Mouse (Mus musculus) right cerebral cortex, postnatal 4 days (tissue): ENCODE results near the gene Dnaaf3.

ENCODE experiments used
- DNase-seq: peaks from one replicate; pipeline ENCODE4 v3.0.0-alpha.2; 2022

The Dnaaf3 gene

GRCm38 (mm10) chr7:4497271-4497903 lies 34.9 kb downstream of the Dnaaf3 start:
- no peak for DNase-seq

DNA sequence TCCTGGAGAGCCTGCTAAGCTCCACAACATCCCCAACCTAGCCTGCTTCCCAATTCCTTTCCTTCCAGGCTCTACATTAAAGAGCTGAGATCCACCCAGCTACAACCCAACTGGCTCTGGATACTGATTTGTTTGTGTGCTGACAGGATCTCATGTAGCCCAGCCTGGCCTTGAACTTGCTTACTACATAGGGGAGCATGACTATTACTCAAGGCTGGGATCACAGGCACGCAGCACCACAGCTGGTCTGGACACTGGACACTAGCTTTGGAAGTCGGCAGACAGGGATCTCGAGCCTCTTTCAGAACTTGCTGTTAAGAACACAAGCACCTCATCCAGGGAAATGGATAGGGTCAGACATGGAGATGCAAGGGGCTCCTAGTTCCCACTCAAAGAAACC lies 35.8 kb downstream of the Dnaaf3 start:
- no peak for DNase-seq

- DNase-seq, result no peak
Observed at GRCm38 (mm10) chr7:4493991-4494390, 38.3 kb downstream of the Dnaaf3 start.

GRCm38 (mm10) chr7:4492284-4493224 lies 39.7 kb downstream of the Dnaaf3 start:
- DNase-seq, result no peak

DNA sequence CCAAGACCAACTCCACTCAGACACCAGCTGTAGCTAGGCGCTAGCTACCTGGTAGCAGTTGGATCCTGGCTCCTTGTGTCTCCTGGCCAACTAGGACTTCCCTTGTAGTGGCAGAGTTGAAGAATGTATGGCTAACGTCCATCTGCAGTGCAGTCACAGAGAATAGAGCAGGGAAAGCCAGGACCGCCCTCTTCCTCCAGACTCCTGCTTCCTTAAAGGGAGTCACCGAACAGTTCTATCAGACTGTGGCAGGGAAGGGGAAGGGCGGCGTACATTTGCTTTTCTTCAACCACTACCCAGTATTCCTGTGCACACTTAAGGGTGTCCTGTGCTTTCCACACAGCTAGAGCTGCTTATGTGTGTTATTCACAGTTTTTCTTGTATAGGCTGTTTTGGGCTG lies 40.9 kb downstream of the Dnaaf3 start:
- DNase-seq, result no peak

- no peak for DNase-seq
Observed at GRCm38 (mm10) chr7:4482281-4482680, 50.0 kb downstream of the Dnaaf3 start.

- DNase-seq, result peak; percentile 37
Observed at GRCm38 (mm10) chr7:4479674-4480073, 52.6 kb downstream of the Dnaaf3 start.

DNA sequence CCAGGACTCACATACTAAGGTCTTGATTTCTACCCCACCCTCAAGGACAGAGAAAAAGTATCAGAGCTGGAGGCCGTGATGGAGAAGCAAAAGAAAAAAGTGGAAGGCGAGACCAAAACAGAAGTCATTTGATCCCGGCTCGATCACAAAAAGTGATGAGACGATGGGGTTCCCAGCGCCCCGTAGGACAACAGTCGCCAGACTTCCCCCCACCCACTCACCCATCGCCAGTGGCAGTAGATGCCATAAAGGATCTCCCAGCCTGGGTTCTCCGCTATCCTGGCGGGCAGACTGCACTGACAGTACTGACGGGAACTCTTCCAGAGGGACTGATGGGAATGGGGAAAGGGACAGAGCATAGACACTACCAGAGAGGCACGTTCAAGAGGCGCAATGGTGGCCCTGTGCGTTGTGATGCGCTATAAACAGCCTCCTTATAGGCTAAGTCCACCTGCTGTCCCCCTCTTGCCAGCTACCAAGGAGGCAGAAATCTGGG lies 53.4 kb downstream of the Dnaaf3 start:
- DNase-seq, result no peak

DNA sequence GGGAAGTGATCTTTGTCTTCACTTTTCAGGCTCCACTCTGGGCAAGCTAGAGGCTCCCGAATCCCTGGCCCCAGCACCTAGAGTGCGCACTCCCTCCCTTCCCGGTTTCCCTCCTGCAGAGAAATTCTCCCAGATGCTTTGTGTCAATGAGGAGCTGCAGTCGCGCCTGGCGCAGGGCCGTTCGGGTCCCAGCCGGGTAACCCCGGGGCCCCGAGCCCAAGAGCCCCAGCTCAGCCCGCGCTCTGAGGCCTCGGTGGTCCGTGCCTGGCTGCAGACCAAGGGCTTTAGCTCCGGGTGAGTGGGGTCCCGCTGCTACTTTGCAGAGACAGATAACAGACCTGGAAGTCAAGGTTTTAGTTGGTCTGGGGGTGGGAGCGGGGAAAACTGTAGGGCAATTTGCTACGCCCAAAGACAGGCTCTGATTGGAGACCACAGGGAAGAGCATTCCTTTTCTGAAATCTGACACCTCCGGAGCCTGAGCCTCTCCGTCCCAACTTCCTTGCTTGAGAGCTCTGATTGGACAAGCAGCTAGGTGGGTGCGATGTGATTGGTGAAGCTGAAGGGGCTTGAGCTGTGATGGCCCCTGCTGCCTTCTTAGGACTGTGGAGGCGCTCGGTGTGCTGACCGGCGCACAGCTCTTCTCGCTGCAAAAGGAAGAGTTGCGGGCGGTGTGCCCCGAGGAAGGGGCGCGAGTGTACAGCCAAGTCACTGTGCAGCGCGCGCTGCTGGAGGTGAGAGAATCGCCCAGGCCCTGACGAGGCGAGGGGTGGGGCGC lies 54.0 kb downstream of the Dnaaf3 start:
- DNase-seq, result peak; percentile 57

- DNase-seq, result no peak
Observed at GRCm38 (mm10) chr7:4473940-4474339, 58.3 kb downstream of the Dnaaf3 start.
